11 mouse cellular contexts compared by ENCODE assay signal in the genomic region with DNA sequence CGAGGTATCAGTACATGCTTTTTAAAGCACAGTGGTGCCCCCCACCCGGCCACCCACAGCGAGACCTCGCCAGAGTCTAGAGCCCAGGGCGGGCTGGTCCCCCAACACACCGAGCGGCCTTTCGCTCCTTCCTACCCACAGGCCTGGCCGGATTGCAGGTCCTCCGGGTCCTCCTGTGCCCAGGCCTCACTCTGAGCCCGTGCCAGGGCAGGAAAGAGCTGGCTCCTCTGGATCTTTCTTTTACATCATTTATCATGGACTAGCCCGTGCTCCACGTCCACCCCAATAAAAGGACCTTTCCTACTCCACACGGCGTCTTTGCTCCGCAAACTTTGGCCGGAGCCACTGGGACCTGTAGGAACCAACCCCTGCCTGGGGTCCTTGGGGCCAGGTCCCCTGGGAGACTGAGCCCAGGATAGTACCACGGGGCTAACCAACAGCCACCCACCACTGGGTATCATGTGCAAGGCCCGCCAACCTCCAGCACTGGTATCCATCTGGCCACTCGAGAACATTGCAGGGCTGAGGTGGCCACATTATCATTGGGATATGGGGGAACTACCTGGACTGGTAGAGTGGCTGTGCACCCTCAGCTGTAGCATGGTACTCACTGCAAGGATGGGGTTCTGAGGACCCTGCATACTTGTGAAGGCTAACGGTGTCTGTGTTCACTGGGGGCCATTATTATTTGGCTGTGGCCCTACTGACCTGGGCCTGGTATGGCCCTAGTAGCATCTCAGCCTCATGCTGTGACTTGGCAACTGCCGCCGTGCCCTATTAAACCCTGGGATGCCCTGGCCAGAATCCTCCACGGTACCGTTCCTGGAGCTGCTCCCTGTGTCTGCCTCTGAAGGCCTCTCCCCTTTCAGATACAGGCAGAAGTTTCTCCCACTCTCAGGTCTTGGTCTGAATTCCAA. TPM values are rescaled to one million over a fixed set of nuclear protein-coding genes. Genes with fewer than 3 reads are reported as not detected.
A peak's percentile ranks its signal among the peaks of the same experiment; 100 is the strongest.
DNase-seq lines count a peak whose midpoint lies in the region; ATAC-seq lines count a peak whose summit lies in the region.
"Had no signal": no experiment of that assay in that cellular context is flagged by ENCODE, and none has a peak within 500 bp of the region (broad histone marks: within the 10 kb centered on the region; RNA-seq: fewer than 3 reads in every experiment).

No protein-coding gene starts in this region.

- ATAC-seq in liver, embryonic 15.5 days (ENCODE audit: insufficient read depth) = no peak

- H3K9ac ChIP-seq in liver, embryonic 15.5 days = 0 out of 2 replicates have a peak overlapping the region, but pooled peaks have one; percentile 60

- H3K9me3 ChIP-seq in embryonic facial prominence, embryonic 10.5 days = no peaks in the 10 kb centered on the region
- H3K9me3 ChIP-seq in liver, embryonic 15.5 days (replicated peaks) = no peaks in the 10 kb centered on the region

- H3K4me2 ChIP-seq in liver, embryonic 15.5 days = peak overlapping the region; percentile 95

- DNase-seq in kidney, postnatal 10 days = peak; percentile 21
- DNase-seq in kidney, postnatal 14 days = no peak
- peak; percentile 76 for DNase-seq in cerebellum, adult 9-11 months
- DNase-seq in embryonic facial prominence, embryonic 10.5 days (ENCODE audit: low spot score) = no peak
- no peak for DNase-seq in left cerebral cortex, adult 8-10 months (ENCODE audit: low spot score in 2 of 2)
- DNase-seq in adrenal gland, postnatal 10 days = no peak
- DNase-seq: kidney, adult 11 months; lung, adult 18-20 months; retina, postnatal 1 day; thymus, adult 2 months had no signal

- H3K36me3 ChIP-seq in embryonic facial prominence, embryonic 10.5 days (replicated peaks) = peaks cover 81% of the 10 kb centered on the region
- peaks cover 47% of the 10 kb centered on the region for H3K36me3 ChIP-seq in liver, embryonic 15.5 days (replicated peaks)

- peaks cover 19% of the 10 kb centered on the region for H3K27me3 ChIP-seq in embryonic facial prominence, embryonic 10.5 days (replicated peaks; ENCODE audit: low read depth, poor library complexity, severe bottlenecking)
- H3K27me3 ChIP-seq in liver, embryonic 15.5 days = peaks cover 16% of the 10 kb centered on the region

- H3K4me1 ChIP-seq in embryonic facial prominence, embryonic 10.5 days = peaks cover 34% of the 10 kb centered on the region
- peaks cover 42% of the 10 kb centered on the region for H3K4me1 ChIP-seq in liver, embryonic 15.5 days (replicated peaks)

- H3K27ac ChIP-seq in embryonic facial prominence, embryonic 10.5 days (replicated peaks) = no peak overlapping the region
- no peak overlapping the region for H3K27ac ChIP-seq in liver, embryonic 15.5 days (replicated peaks)

- H3K4me3 ChIP-seq in embryonic facial prominence, embryonic 10.5 days = peak overlapping the region; percentile 71
- no peak overlapping the region for H3K4me3 ChIP-seq in liver, embryonic 15.5 days (replicated peaks)

- WGBS in embryonic facial prominence, embryonic 10.5 days = 89% methylated on average over 25 of the region's 25 CpGs
- 82% methylated on average over 25 of the region's 25 CpGs for WGBS in liver, embryonic 15.5 days (ENCODE audit: insufficient replicate concordance)

RNA-seq across cellular contexts. Expression of a gene that starts 6.0 kb away (rescaled TPM):
- polyA plus RNA-seq in embryonic facial prominence, embryonic 10.5 days (2016; fragmentation: Nextera tagmentation; extraction: Ambion mirVana) = 131 and 134 TPM in 2 replicates
- 38.3 and 42.6 TPM in 2 replicates for polyA plus RNA-seq in liver, embryonic 15.5 days (2015; fragmentation: Nextera tagmentation; extraction: Ambion mirVana)
- 10 to 100 TPM; 59.4 to 75.0 (median 64.0) TPM for total RNA-seq in left cerebral cortex, adult 8-10 months (2022)
- total RNA-seq in adrenal gland, postnatal 10 days (2021) = 10 to 100 TPM; 46.1 to 48.5 TPM

RNA-seq across cellular contexts. Expression of a gene that starts 10.3 kb away (rescaled TPM):
- polyA plus RNA-seq in embryonic facial prominence, embryonic 10.5 days (2016; fragmentation: Nextera tagmentation; extraction: Ambion mirVana) = 223 and 236 TPM in 2 replicates
- polyA plus RNA-seq in liver, embryonic 15.5 days (2015; fragmentation: Nextera tagmentation; extraction: Ambion mirVana) = 81.2 and 96.6 TPM in 2 replicates
- 10 to 100 TPM; 50.0 to 56.8 (median 53.3) TPM for total RNA-seq in left cerebral cortex, adult 8-10 months (2022)
- total RNA-seq in adrenal gland, postnatal 10 days (2021) = 100 to 1,000 TPM; 141 to 156 TPM

RNA-seq across cellular contexts. Expression of a gene that starts 10.7 kb away (rescaled TPM):
- 2.4 and 3.2 TPM in 2 replicates for polyA plus RNA-seq in embryonic facial prominence, embryonic 10.5 days (2016; fragmentation: Nextera tagmentation; extraction: Ambion mirVana)
- 0.15 and 0.20 TPM in 2 replicates for polyA plus RNA-seq in liver, embryonic 15.5 days (2015; fragmentation: Nextera tagmentation; extraction: Ambion mirVana)
- 10 to 100 TPM; 51.0 to 61.5 (median 60.0) TPM for total RNA-seq in left cerebral cortex, adult 8-10 months (2022)
- 10 to 100 TPM; 14.1 to 21.4 TPM for total RNA-seq in adrenal gland, postnatal 10 days (2021)

RNA-seq across cellular contexts. Expression of a gene that starts 11.6 kb away (rescaled TPM):
- 66.4 and 69.4 TPM in 2 replicates for polyA plus RNA-seq in embryonic facial prominence, embryonic 10.5 days (2016; fragmentation: Nextera tagmentation; extraction: Ambion mirVana)
- 9.1 and 9.2 TPM in 2 replicates for polyA plus RNA-seq in liver, embryonic 15.5 days (2015; fragmentation: Nextera tagmentation; extraction: Ambion mirVana)
- 100 to 1,000 TPM; 255 to 290 (median 264) TPM for total RNA-seq in left cerebral cortex, adult 8-10 months (2022)
- 10 to 100 TPM; 38.8 to 47.5 TPM for total RNA-seq in adrenal gland, postnatal 10 days (2021)

RNA-seq across cellular contexts. Expression of a gene that starts 12.9 kb away (rescaled TPM):
- polyA plus RNA-seq in embryonic facial prominence, embryonic 10.5 days (2016; fragmentation: Nextera tagmentation; extraction: Ambion mirVana) = 24.5 and 25.3 TPM in 2 replicates
- polyA plus RNA-seq in liver, embryonic 15.5 days (2015; fragmentation: Nextera tagmentation; extraction: Ambion mirVana) = 4.2 and 5.1 TPM in 2 replicates
- 10 to 100 TPM; 28.0 to 37.8 (median 31.0) TPM for total RNA-seq in left cerebral cortex, adult 8-10 months (2022)
- 10 to 100 TPM; 18.5 to 29.5 TPM for total RNA-seq in adrenal gland, postnatal 10 days (2021)

Comparison
In these comparisons a context has a peak if more than half of its experiments do, and no peak if none do; other contexts are left out.
1. DNase-seq: peak in kidney, postnatal 10 days (single experiment) and cerebellum, adult 9-11 months (single experiment); none in kidney, postnatal 14 days (single experiment), embryonic facial prominence, embryonic 10.5 days (single experiment), left cerebral cortex, adult 8-10 months (0 of 2) and adrenal gland, postnatal 10 days (single experiment).